Mouse (Mus musculus): ENCODE measurements at regions not wholly inside any gene's neighbourhood (a gene's known extent, or its start where the extent isn't known, plus 50 kb on each side); places are given as distances from the start of the nearest gene placed in this dataset.
A peak's percentile ranks its signal among the peaks of the same experiment; 100 is the strongest.

DNA sequence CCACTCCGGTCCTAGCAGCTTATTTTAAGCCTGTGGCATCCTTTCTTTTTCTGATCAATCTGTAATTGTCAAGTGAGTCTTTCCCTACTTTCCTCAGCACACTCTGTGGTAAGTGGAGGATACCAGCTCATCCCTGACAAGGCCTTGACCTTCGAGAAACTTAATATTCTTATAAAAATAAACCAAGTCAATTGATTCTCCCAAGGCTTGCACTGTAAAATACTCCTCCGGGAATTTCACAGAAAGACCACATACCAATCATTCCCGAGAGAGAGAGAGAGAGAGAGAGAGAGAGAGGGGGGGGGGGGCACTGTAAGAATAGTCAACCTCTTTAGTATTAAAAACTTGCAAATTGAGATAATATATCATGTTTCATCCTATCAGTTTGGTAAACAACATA lies 173.1 kb upstream of the Tank start:
- no peaks in the 10 kb centered on the region for H3K27me3 ChIP-seq (ENCODE audit: insufficient read depth, low read length)
- H3K36me3 ChIP-seq (ENCODE audit: insufficient read depth, low read length): no peaks in the 10 kb centered on the region
- peak; percentile 46; the same call in 1 of the 2 replicates for ATAC-seq (ENCODE audit: low FRiP score, low TSS enrichment)
- H3K27ac ChIP-seq (ENCODE audit: low read length): no peak overlapping the region
- no peak overlapping the region for H3K4me2 ChIP-seq (replicated peaks; ENCODE audit: low read depth, low read length)
- peaks cover 18% of the 10 kb centered on the region for H3K4me1 ChIP-seq (ENCODE audit: insufficient read depth, low read length)
- H3K4me3 ChIP-seq (ENCODE audit: low read length): no peak overlapping the region
- no peaks in the 10 kb centered on the region for H3K9me3 ChIP-seq (ENCODE audit: low read length)
- no peak overlapping the region for H3K9ac ChIP-seq (replicated peaks; ENCODE audit: low read length)
- 27% methylated on average over 4 of the region's 4 CpGs for WGBS

DNA sequence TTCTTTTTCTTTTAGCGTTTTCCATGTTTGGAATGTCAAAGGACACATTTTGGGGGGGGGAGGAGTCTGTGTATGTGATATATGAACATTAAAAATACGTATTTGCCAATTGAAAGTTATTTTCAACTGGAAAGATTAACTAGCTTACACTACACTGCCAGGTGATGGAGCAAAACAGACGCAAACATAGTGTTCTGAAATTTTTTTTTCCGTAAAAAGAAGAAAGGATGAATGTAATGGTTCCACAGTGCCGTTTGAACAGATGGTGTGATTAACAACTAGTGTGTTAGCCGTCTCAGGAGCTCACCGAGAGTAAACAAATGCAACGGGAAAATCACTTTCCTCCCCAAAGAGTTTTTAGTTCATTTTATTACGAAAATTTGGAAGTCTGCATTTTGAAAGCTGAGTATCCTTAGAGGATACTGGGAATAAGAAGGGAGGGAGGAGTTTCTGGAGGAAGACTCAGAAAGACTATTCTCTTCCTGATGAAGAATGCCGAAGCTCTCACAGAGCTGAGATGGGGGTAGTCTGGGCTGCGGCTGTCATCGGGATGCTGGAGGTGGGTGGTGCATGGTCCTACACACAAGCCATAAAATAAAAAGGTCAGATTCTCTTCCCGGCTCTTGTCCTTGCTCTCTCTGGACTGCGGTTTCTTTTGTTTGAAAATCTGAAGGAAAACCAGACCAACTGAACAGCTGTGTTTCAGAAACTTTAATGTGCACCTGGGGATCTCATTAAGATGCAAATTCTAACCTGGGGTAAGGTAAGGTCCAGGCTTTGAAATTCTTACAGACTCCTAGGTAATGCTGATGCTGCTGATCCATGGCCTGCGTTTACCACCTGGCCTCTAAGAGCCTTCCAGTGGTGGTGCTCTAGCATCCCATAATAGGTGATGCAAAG lies 175.5 kb upstream of the Tank start:
- 5% methylated on average over 15 of the region's 15 CpGs for WGBS
- peak overlapping the region; percentile 32; the same call in 1 of the 2 replicates for H3K27ac ChIP-seq (ENCODE audit: low read length)
- ATAC-seq (ENCODE audit: low FRiP score, low TSS enrichment): no peak
- H3K27me3 ChIP-seq (ENCODE audit: insufficient read depth, low read length): no peaks in the 10 kb centered on the region
- H3K4me1 ChIP-seq (ENCODE audit: insufficient read depth, low read length): peaks cover 18% of the 10 kb centered on the region
- peak overlapping the region; percentile 41 for H3K4me3 ChIP-seq (ENCODE audit: low read length)
- H3K36me3 ChIP-seq (ENCODE audit: insufficient read depth, low read length): no peaks in the 10 kb centered on the region
- peak overlapping the region; percentile 71 for H3K4me2 ChIP-seq (replicated peaks; ENCODE audit: low read depth, low read length)
- H3K9ac ChIP-seq (replicated peaks; ENCODE audit: low read length): peak overlapping the region; percentile 47
- H3K9me3 ChIP-seq (ENCODE audit: low read length): no peaks in the 10 kb centered on the region

DNA sequence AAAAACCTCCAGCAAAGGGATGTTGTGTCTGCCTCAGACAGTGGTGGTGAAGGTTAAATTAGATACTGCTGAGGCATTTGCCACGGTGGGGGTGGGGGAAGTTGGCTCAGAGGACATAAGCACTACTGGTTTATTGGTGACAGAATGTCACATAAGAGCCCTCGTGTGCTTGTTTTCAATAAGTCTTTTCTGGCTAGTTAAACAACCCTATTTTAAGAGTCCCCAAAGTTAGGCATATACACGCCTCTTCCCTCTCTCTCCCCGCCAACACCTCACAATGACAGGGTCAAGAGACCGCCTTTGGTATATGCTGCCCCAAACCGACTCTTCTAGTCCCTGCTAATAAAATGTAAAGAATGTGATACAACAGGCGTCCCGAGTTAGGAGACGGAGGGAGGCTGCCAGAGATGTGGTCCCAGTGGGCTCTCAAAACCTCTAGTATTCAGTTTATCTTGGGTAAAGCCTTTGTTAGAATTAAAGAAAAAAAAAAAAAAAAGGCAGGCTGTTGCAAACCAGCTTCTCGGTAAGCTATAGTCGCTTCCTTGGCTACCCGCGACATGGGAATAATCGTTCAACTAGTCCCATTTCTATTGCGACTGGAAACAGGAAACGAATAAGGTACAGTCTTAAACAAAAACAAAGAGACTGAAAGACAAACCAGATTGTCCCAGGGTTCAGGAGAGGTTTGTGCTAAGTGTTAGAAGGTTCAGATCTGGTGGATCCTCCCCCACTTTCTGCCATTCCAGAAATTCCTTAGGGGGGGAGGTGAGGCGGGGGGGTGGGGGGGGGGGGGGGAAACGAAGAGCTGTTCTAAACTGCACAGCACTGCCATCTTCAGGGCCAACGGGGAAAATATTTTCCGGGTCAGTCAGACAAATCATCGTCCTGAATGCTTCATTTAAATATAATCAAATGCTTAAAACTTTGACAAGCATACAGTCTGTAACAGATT lies 176.5 kb upstream of the Tank start:
- Histone ChIP-seq H3K9ac (replicated peaks; ENCODE audit: low read length) (peak overlapping the region; percentile 56), H3K27ac (ENCODE audit: low read length) (peak overlapping the region; percentile 73), H3K4me1 (ENCODE audit: insufficient read depth, low read length) (peaks cover 18% of the 10 kb centered on the region), H3K4me2 (replicated peaks; ENCODE audit: low read depth, low read length) (peak overlapping the region; percentile 71), H3K27me3 (ENCODE audit: insufficient read depth, low read length) (no peaks in the 10 kb centered on the region), H3K4me3 (ENCODE audit: low read length) (peak overlapping the region; percentile 41), H3K36me3 (ENCODE audit: insufficient read depth, low read length) (no peaks in the 10 kb centered on the region), H3K9me3 (ENCODE audit: low read length) (no peaks in the 10 kb centered on the region)
- WGBS: 1% methylated on average over 20 of the region's 21 CpGs
- ATAC-seq (ENCODE audit: low FRiP score, low TSS enrichment): peak; percentile 87

DNA sequence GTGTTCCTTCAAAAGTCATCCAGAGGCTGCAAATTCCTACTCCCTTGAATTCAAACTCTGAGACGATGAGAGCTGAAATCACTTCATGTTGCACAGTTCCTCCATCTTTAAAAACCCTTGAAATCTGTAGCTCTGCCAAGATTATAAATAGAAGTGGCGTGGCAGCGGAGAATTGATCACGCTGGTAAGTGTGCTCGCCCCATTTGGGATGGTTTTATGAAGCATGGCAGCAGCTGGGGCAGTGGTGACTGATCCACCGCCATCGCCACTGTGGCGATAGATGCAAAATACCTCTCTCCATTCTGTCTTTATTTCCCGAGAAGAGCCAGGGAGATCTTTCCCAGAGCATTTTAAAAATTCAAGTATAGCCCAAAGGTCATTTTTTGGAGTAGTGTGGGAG lies 179.8 kb upstream of the Tank start:
- Histone ChIP-seq H3K4me1 (ENCODE audit: insufficient read depth, low read length) (peaks cover 16% of the 10 kb centered on the region), H3K27me3 (ENCODE audit: insufficient read depth, low read length) (no peaks in the 10 kb centered on the region), H3K4me3 (ENCODE audit: low read length) (no peak overlapping the region), H3K27ac (ENCODE audit: low read length) (no peak overlapping the region), H3K9ac (replicated peaks; ENCODE audit: low read length) (no peak overlapping the region), H3K9me3 (ENCODE audit: low read length) (no peaks in the 10 kb centered on the region), H3K36me3 (ENCODE audit: insufficient read depth, low read length) (no peaks in the 10 kb centered on the region), H3K4me2 (replicated peaks; ENCODE audit: low read depth, low read length) (no peak overlapping the region)
- 74% methylated on average over 9 of the region's 9 CpGs for WGBS
- no peak for ATAC-seq (ENCODE audit: low FRiP score, low TSS enrichment)

DNA sequence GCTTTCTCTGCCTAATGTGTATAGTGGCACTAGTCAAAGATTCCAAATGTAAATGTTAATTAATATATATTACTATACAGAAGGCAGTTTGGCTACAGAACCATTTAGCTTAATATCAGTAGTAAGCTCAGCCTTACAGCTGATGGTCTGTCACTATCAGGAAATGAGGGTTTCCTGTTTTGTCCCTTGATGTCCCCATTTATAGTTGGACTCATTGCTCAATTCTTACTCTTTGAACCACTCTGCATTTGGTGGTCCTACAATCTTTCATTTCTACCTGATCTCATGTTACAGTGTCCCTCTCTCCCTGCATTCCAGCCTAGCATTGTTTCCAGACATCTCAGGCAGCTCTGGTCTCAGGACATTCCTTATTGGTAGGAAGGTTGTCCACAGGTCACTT lies 188.8 kb upstream of the Tank start:
- no peak overlapping the region for H3K9ac ChIP-seq (replicated peaks; ENCODE audit: low read length)
- H3K9me3 ChIP-seq (ENCODE audit: low read length): 0 out of 2 replicates have a peak, but pooled peaks cover 3% of the 10 kb centered on the region
- H3K27ac ChIP-seq (ENCODE audit: low read length): no peak overlapping the region
- H3K36me3 ChIP-seq (ENCODE audit: insufficient read depth, low read length): no peaks in the 10 kb centered on the region
- ATAC-seq (ENCODE audit: low FRiP score, low TSS enrichment): no peak
- no peak overlapping the region for H3K4me3 ChIP-seq (ENCODE audit: low read length)
- no peak overlapping the region for H3K4me2 ChIP-seq (replicated peaks; ENCODE audit: low read depth, low read length)
- H3K27me3 ChIP-seq (ENCODE audit: insufficient read depth, low read length): no peaks in the 10 kb centered on the region
- no peaks in the 10 kb centered on the region for H3K4me1 ChIP-seq (ENCODE audit: insufficient read depth, low read length)

DNA sequence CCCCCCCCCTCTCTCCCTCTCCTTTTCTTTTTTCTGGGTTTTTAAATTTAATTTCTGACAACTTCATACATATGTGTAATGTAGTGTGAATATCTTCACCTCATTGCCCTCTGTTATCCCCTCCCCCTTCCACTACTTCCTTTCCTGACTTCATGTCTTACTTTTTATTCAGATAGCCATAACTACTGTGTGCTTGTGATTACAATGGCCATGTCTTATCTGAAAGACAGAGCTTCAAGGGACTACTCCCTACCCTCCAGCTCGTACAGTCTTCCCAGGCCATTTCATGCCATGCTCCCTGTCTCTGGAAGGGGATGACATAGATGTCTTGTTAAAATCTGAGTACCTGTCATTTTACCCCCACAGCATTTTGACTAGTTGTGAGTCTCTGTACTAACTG lies 189.2 kb upstream of the Tank start:
- H3K9ac ChIP-seq (replicated peaks; ENCODE audit: low read length): no peak overlapping the region
- H3K4me1 ChIP-seq (ENCODE audit: insufficient read depth, low read length): no peaks in the 10 kb centered on the region
- no peaks in the 10 kb centered on the region for H3K27me3 ChIP-seq (ENCODE audit: insufficient read depth, low read length)
- 67% methylated on average over 1 of the region's 1 CpGs for WGBS
- ATAC-seq (ENCODE audit: low FRiP score, low TSS enrichment): no peak
- 0 out of 2 replicates have a peak, but pooled peaks cover 3% of the 10 kb centered on the region for H3K9me3 ChIP-seq (ENCODE audit: low read length)
- H3K27ac ChIP-seq (ENCODE audit: low read length): no peak overlapping the region
- no peak overlapping the region for H3K4me2 ChIP-seq (replicated peaks; ENCODE audit: low read depth, low read length)
- no peaks in the 10 kb centered on the region for H3K36me3 ChIP-seq (ENCODE audit: insufficient read depth, low read length)
- H3K4me3 ChIP-seq (ENCODE audit: low read length): no peak overlapping the region

DNA sequence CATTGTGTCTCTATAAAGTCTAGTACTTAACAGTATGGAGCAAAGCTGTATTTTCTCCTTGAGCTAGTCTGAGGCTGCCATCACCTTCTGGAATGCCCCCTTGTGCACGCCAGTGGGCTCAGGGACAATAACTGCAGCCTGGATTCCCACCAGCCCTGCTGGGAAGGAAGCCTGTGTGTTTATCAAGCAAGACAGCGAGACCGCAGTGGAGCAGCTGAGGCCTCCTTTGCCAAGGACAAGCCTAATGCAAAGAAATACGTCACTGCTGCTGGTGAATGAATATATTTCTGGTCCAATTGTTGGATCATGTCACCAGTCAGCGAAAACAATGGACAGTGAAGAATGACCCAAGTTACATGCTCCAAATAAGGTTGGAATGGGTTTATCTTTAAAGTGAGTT lies 190.8 kb upstream of the Tank start:
- H3K36me3 ChIP-seq (ENCODE audit: insufficient read depth, low read length): no peaks in the 10 kb centered on the region
- H3K9ac ChIP-seq (replicated peaks; ENCODE audit: low read length): no peak overlapping the region
- H3K27me3 ChIP-seq (ENCODE audit: insufficient read depth, low read length): no peaks in the 10 kb centered on the region
- no peaks in the 10 kb centered on the region for H3K4me1 ChIP-seq (ENCODE audit: insufficient read depth, low read length)
- no peak overlapping the region for H3K4me3 ChIP-seq (ENCODE audit: low read length)
- no peak overlapping the region for H3K4me2 ChIP-seq (replicated peaks; ENCODE audit: low read depth, low read length)
- no peaks in the 10 kb centered on the region for H3K9me3 ChIP-seq (ENCODE audit: low read length)
- ATAC-seq (ENCODE audit: low FRiP score, low TSS enrichment): no peak
- WGBS: 61% methylated on average over 5 of the region's 5 CpGs
- H3K27ac ChIP-seq (ENCODE audit: low read length): no peak overlapping the region

DNA sequence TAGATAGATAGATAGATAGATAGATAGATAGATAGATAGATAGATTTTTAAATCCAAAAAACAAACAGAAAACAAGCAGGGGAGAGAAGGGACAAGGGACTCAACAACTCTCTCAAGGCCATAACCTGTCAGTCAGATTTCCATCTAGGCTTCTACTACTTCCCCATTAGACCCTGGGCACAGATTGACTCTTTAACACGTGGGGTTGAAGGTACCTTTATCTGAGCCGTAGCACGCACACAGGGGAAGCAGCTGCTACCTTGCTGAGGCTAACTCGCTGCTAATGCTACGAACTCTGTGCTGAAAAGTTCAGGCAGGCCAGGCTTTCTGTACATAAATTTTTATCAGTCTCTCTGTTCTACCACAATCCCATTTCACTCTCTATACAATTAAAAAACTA lies 191.4 kb upstream of the Tank start:
- WGBS: 81% methylated on average over 5 of the region's 5 CpGs
- Histone ChIP-seq H3K4me3 (ENCODE audit: low read length) (no peak overlapping the region), H3K9ac (replicated peaks; ENCODE audit: low read length) (no peak overlapping the region), H3K27me3 (ENCODE audit: insufficient read depth, low read length) (no peaks in the 10 kb centered on the region), H3K9me3 (ENCODE audit: low read length) (no peaks in the 10 kb centered on the region), H3K36me3 (ENCODE audit: insufficient read depth, low read length) (no peaks in the 10 kb centered on the region), H3K27ac (ENCODE audit: low read length) (no peak overlapping the region), H3K4me2 (replicated peaks; ENCODE audit: low read depth, low read length) (no peak overlapping the region), H3K4me1 (ENCODE audit: insufficient read depth, low read length) (no peaks in the 10 kb centered on the region)
- no peak for ATAC-seq (ENCODE audit: low FRiP score, low TSS enrichment)

DNA sequence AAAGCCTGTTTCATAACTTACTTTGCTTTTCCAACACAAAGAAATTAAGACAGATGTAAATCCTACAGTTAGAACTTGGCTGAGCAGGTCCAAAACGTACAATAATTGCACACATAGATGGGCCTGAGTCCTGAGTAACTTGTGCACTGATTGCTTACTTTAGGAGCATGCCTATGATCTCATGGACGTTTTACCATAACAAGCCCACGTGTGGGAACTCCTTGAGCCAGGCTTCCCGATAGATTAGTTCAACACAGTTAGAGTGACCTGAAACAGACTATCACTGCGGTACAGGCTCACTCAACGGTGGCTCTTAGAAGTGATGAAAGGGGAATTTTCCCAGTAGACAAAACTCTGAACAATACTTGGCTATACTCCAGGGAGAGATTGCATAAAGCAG lies 193.9 kb upstream of the Tank start:
- Histone ChIP-seq H3K4me2 (replicated peaks; ENCODE audit: low read depth, low read length) (no peak overlapping the region), H3K9me3 (ENCODE audit: low read length) (no peaks in the 10 kb centered on the region), H3K9ac (replicated peaks; ENCODE audit: low read length) (no peak overlapping the region), H3K27me3 (ENCODE audit: insufficient read depth, low read length) (no peaks in the 10 kb centered on the region), H3K27ac (ENCODE audit: low read length) (no peak overlapping the region), H3K36me3 (ENCODE audit: insufficient read depth, low read length) (no peaks in the 10 kb centered on the region), H3K4me3 (ENCODE audit: low read length) (no peak overlapping the region), H3K4me1 (ENCODE audit: insufficient read depth, low read length) (no peaks in the 10 kb centered on the region)
- WGBS: 75% methylated on average over 6 of the region's 6 CpGs
- no peak for ATAC-seq (ENCODE audit: low FRiP score, low TSS enrichment)

Data from kidney, embryonic 16.5 days (tissue).